Mouse (Mus musculus) frontal cortex, adult (tissue): Measurements from ENCODE around the gene Pam16.

Experiments
- ATAC-seq: cut with Nextera tagmentation; 2 replicates; pipeline ENCODE4 v1.9.2; 2017; ENCODE audit warnings: mild to moderate bottlenecking, moderate library complexity, mixed read lengths; ENCODE audit not compliant: low TSS enrichment

The Pam16 gene

DNA sequence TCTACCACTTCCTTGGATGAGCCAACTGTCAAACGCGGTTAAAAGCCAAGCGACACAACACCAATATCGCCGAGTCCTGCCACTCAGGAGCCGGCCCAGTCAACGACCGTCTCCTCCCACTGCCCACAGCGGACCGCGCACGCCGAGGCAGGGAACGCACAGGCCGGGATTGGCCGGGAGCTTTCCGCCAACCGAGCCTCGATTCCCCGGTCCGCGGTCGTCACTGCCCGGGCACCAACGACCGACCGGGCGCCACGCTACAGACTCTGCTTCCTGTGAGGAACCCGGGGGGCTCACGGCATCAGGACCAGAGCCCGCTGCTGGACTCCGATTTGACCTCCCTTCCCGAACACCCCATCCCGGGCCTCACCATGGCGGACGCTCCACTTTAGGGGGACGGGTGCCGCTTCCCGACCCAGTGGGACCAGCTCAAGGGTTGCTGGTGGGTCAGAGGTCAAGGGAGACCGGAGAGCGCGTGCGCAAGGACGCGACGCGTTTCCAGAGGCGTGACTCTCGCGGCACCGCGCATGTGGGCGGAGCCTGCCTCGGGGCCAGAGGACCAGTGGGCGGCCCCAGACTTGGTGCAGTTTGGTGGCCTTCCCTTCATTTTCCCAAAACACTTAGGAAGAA lies at the start of gene Pam16:
Gene Pam16 (minus strand): TSS at position 508 of the 630 bp plus-strand sequence.
- peak; percentile 83 for ATAC-seq

DNA sequence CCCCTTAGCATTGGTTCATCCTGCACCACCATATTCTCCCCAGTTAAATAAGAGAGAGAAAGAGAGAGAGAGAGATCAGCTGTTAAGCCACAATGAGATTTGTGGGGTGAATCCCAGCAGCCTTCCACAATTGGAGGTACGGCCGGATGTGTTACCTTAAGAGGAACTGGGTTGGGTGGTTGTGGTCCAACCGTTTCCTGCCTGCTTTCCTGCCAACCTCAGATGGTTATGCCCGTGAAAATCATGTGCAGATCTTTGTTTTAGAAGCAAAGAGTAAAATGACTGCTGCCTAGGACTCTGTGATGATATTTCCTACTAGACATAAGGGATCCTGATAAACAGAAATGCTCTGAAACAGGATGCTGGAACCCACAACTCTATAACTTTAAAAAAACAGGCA lies 49.3 kb upstream of the Pam16 start:
- no peak for ATAC-seq

DNA sequence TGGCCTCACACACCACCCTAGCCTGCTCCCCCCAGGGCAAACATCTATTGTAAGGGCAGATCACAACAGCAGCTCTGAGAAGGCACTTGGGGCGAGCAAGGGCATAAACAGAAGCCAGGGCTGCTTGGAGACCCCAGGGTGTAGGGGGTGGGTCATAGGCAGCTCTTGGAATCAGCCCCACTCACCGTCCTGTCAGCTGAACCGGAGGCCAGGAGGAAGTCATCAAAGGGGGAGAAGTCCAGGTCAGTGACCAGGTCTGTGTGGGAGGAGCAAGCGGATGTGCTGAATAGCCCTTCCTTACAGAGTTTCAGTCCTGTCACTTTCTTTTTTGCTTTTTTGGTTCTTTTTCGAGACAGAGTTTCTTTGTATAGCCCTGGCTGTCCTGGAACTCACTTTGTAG lies 45.5 kb upstream of the Pam16 start:
- no peak for ATAC-seq

GRCm38 (mm10) chr16:4667190-4667808 lies 42.5 kb upstream of the Pam16 start:
- peak; percentile 96 for ATAC-seq

GRCm38 (mm10) chr16:4665726-4666125 lies 40.9 kb upstream of the Pam16 start:
- ATAC-seq: no peak

DNA sequence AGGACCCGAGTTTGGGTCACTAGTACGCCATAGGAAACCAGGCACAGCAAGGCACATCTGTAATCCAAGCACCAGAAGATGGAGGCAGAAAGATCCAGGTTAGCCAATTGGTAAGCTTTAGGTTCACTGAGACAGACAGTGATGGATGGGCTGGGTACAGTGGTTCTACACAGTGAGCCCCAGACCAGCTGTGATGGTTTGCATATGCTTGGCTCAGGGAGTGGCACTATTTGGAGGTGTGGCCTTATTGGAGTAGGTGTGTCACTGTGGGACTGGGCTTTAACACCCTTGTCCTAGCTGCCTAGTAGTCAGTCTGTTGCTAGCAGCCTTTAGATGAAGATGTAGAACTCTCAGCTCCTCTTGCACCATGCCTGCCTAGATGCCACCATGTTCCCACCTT lies 39.0 kb upstream of the Pam16 start:
- no peak for ATAC-seq

DNA sequence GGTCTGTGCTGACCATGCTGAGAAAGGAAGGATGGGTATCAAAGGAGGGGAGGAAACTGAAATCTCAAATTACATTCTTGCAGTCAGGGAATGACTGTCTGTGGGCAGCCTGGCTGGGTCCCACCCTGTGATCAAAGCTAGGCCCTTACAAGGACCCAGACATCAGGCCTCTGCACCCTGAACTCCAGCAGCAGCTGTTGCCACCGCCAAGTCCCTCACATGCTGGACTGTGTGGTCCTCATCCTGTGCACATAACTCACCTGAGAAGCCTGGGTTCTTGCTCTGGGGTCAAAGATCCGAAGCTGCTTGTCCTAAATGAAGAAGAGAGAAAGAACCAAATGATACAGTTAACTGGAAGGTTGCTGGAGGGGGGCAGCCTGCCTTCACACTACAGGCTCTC lies 36.8 kb upstream of the Pam16 start:
- no peak for ATAC-seq

GRCm38 (mm10) chr16:4659326-4659725 lies 34.5 kb upstream of the Pam16 start:
- no peak for ATAC-seq

GRCm38 (mm10) chr16:4658781-4659245 lies 34.0 kb upstream of the Pam16 start:
- ATAC-seq: peak; percentile 36; the same call in 1 of the 2 replicates

DNA sequence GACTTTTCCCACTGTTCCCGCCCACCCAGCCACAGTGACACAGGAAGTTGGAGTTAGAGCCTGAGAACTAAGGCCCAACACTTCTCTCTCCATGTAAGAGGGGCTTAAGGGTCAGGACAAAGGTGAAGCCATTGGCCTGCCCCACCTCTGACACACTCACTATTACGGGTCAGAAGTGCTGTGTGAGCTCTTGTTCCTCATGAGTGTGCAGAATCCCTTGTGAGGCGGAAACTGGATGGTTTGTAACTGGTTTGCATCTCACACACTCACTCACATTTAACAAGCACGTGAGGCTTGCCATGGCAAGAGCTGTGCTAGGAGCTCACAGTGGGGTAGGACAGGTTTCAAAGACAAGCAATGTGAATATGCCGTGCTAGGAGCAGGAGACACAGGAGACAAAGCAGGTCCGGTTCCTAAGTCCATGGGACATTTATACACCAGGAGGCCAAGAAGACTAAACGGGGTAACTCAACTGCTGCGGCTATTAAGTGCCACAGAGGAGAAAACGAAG lies 31.8 kb upstream of the Pam16 start:
- ATAC-seq: no peak

DNA sequence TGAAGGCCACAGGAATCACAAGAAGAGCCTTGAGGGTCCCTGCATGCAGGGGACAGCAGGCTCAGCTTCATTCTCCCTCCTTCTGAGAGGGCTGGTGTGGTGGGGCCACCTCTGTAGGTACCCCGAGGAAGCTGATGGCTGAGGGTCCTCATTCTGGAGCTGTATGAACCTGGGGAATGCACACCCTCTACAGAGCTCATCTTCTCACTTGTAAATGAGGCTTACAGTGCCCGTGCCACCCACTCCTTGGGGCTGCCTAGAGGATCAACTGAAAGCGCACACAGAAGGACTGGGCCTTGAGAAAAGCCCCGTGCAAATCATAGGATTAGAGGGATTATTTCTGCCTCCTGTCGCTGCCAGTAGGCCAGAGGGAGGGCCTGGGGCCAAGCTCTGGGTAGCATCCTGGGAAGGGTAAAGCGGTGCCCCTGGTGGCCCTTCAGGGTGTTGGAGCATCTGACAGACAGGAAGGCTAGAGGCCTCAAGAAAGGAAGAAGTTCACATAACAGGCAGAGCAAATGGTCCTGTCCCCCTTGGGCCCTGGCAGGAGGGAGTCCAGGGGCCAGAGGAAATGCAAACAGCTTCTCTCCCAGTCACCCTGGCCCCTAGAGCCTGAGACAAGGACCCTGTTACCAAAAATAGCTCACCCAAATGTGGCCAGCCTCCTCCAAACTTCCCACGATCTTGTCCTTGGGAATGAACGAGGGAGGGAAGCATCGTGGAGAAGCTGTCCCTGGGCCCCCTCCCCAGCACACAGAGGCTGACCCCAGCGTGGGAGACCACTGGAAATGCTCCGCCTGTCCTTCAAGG lies 31.2 kb upstream of the Pam16 start:
- peak; percentile 36; the same call in 1 of the 2 replicates for ATAC-seq

DNA sequence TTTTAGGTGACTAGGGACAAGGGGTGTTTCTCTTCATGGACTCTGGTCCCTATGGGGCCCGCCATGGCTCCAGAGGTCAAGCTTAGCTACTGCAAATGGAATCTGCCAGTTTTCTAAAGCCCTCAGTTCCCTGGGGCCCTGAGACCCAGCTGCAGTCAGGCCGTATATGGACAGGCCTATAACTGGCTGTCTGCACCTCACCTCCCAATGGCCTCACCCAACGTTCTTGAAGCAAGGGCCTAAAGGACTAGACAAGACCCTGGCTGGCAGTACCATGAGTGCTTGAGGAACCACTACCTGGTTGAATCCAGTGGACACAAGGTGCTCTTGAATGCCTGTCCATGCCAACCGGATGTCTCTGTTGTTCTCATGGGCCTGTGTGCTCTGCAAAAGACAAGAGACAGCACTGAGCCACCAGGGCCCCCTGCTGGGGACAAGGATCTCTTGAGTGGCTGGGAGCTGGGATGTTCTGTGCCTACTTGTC lies 30.5 kb upstream of the Pam16 start:
- peak; percentile 43; the same call in 1 of the 2 replicates for ATAC-seq

- ATAC-seq: no peak
Measured at GRCm38 (mm10) chr16:4654706-4655105, 29.9 kb upstream of the Pam16 start.

GRCm38 (mm10) chr16:4652707-4653416 lies 28.1 kb upstream of the Pam16 start:
- no peak for ATAC-seq

GRCm38 (mm10) chr16:4651624-4652023 lies 26.8 kb upstream of the Pam16 start:
- no peak for ATAC-seq

- no peak for ATAC-seq
Measured at GRCm38 (mm10) chr16:4651081-4651480, 26.3 kb upstream of the Pam16 start.

- no peak for ATAC-seq
Measured at GRCm38 (mm10) chr16:4650161-4650560, 25.4 kb upstream of the Pam16 start.

DNA sequence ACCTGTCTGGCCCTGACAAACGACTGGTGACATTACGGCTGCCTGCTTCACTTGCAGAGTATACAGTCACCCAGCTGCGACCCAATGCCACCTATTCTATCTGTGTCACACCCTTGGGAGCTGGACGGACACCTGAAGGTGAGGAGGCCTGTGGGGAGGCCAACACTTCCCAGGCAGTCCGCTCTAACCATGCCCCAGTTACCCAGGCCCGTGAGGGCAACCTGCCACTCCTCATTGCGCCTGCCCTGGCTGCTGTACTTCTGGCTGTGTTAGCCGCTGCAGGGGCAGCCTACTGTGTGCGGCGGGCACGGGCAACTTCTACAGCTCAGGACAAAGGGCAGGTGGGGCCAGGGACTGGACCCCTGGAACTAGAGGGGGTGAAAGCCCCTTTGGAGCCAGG lies 24.9 kb upstream of the Pam16 start:
- no peak for ATAC-seq

DNA sequence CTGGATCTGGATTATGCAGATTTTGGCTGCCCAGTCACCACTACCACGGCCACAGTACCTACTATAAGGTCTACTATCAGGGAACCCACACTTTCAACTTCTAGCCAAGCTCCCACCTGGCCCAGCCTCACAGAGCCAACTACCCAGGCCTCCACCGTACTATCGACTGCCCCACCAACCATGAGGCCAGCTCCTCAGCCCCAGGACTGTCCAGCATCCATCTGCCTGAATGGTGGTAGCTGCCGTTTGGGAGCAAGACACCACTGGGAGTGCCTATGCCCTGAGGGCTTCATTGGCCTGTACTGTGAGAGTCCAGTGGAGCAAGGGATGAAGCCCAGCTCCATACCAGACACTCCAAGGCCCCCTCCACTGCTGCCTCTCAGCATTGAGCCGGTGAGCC lies 24.4 kb upstream of the Pam16 start:
- no peak for ATAC-seq

- ATAC-seq: no peak
Measured at GRCm38 (mm10) chr16:4648416-4649023, 23.7 kb upstream of the Pam16 start.

DNA sequence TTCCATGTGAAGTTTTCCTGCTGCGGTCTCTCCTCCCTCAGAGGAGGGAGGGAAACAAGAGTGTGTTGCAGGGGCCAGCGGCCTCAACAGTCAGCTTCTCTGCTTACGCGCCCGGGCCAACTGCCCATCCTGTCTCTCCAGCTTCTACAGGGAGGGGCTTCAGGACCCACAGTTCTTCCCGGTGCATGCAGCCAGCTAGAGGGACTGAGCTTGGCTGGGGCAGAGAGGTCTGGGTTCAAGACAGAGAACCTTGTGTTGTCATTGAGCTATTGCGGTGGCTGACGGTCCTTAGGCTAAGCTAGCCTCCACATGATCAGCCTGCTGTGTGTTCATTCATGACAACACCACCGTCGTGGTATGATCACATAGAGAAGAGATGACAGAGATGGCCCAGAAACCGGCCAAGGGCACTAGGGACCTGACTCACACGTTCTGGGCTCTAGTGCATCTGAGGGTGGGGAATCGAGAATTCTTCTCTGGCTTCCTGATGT lies 22.9 kb upstream of the Pam16 start:
- ATAC-seq: no peak
